Mouse (Mus musculus) forebrain, postnatal 0 days (tissue): ENCODE measurements around the gene Ddx25. TPM values are rescaled to one million over a fixed set of nuclear protein-coding genes. Genes with fewer than 3 reads are reported as not detected.

Source experiments
- ATAC-seq: fragments of 200-750 bp; cut with Nextera tagmentation; 2 replicates; pipeline ENCODE4 v1.8.0; 2017; ENCODE audit warnings: mild to moderate bottlenecking, moderate library complexity
- DNase-seq: peaks from one replicate; pipeline ENCODE4 v3.0.0-alpha.2; 2015
- H3K27ac ChIP-seq: fragments of 300-500 bp; sonication (generic); 2 replicates; pipeline ENCODE4 v1.5.1; 2014; ENCODE audit warnings: low read depth, mild to moderate bottlenecking, antibody characterized with exemption, low read length, moderate library complexity, mixed read lengths
- H3K27me3 ChIP-seq: fragments of 300-500 bp; sonication (generic); 2 replicates; pipeline ENCODE4 v1.6.1; 2014; ENCODE audit warnings: mild to moderate bottlenecking, low read length, mixed read lengths; ENCODE audit not compliant: insufficient read depth
- H3K36me3 ChIP-seq: fragments of 300-500 bp; sonication (generic); 2 replicates; pipeline ENCODE4 v1.6.1; 2014; ENCODE audit warnings: mild to moderate bottlenecking, moderate library complexity; ENCODE audit not compliant: insufficient read depth
- H3K4me1 ChIP-seq: fragments of 300-500 bp; sonication (generic); 2 replicates; pipeline ENCODE4 v1.6.1; 2014; ENCODE audit warnings: antibody characterized with exemption; ENCODE audit not compliant: insufficient read depth
- H3K4me2 ChIP-seq: fragments of 300-500 bp; sonication (generic); 2 replicates; pipeline ENCODE4 v1.6.1; 2014; ENCODE audit warnings: low read depth, mild to moderate bottlenecking, moderate library complexity
- H3K4me3 ChIP-seq: fragments of 300-500 bp; sonication (generic); 2 replicates; pipeline ENCODE4 v1.5.1; 2014; ENCODE audit warnings: low read depth, low read length, mixed read lengths
- H3K9ac ChIP-seq: fragments of 300-500 bp; sonication (generic); 2 replicates; pipeline ENCODE4 v1.6.1; 2014; ENCODE audit warnings: mild to moderate bottlenecking
- H3K9me3 ChIP-seq: fragments of 300-500 bp; sonication (generic); 2 replicates; pipeline ENCODE4 v1.6.1; 2016; ENCODE audit warnings: low read length
- CTCF ChIP-seq: sonication (generic); IDR thresholded peaks from 2 replicates; pipeline ENCODE4 v1.5.1; 2016; ENCODE audit warnings: antibody characterized with exemption, control low read depth, low read depth
- WGBS: fragments of 180-500 bp; shearing (Covaris S2); extraction: QIAGEN DNeasy Blood & Tissue Kit; methylation state at CpG from one replicate; pipeline ENCODE4 v1.1.7; 2014; 5-methylcytosine and 5-hydroxymethylcytosine counted together
- polyA plus RNA-seq: library from polyadenylated mRNA; unstranded; fragments of >200 nt; fragmentation: Nextera tagmentation; extraction: Ambion mirVana; gene quantifications from 2 replicates; pipeline ENCODE4 v1.2.1, GENCODE M21; 2015
- total RNA-seq: library from RNA; depleted of rRNA; stranded (reverse); fragments of >200 nt; gene quantifications from 2 replicates; pipeline ENCODE4 v1.2.3, GENCODE M21; 2014

Ddx25 gene
- total and polyA plus RNA-seq, 2 experiments from 2014 or later: 22.2 to 25.6 TPM

- H3K27me3 ChIP-seq: no peaks in the 10 kb centered on the region
- H3K9me3 ChIP-seq: no peaks in the 10 kb centered on the region
- H3K9ac ChIP-seq: no peak overlapping the region
- peak; percentile 84 for TF ChIP-seq CTCF
- DNase-seq (peak; percentile 91), ATAC-seq (peak; percentile 88)
- no peak overlapping the region for H3K4me3 ChIP-seq
- no peak overlapping the region for H3K4me2 ChIP-seq
- no peak overlapping the region for H3K27ac ChIP-seq
- no peaks in the 10 kb centered on the region for H3K4me1 ChIP-seq
- 8% methylated on average over 6 of the region's 6 CpGs for WGBS
- peaks cover 23% of the 10 kb centered on the region for H3K36me3 ChIP-seq
Observed at GRCm38 (mm10) chr9:35541488-35541887, 16.8 kb downstream of the Ddx25 start.

- Histone ChIP-seq H3K27ac (no peak overlapping the region), H3K9ac (no peak overlapping the region), H3K27me3 (no peaks in the 10 kb centered on the region), H3K9me3 (no peaks in the 10 kb centered on the region), H3K4me3 (no peak overlapping the region), H3K4me2 (no peak overlapping the region), H3K4me1 (no peaks in the 10 kb centered on the region), H3K36me3 (peaks cover 23% of the 10 kb centered on the region)
- DNase-seq (no peak), ATAC-seq (no peak)
- 86% methylated on average over 5 of the region's 5 CpGs for WGBS
- TF ChIP-seq CTCF: no peak
Observed at GRCm38 (mm10) chr9:35541024-35541423, 17.3 kb downstream of the Ddx25 start.

GRCm38 (mm10) chr9:35539001-35539750 is 19.2 kb downstream of the Ddx25 start:
- H3K36me3 ChIP-seq: peaks cover 8% of the 10 kb centered on the region
- WGBS: 69% methylated on average over 13 of the region's 13 CpGs

GRCm38 (mm10) chr9:35535876-35536275 is 22.5 kb downstream of the Ddx25 start:
- no peak for TF ChIP-seq CTCF
- no peak overlapping the region for H3K4me2 ChIP-seq
- ATAC-seq: no peak
- WGBS: 80% methylated on average over 4 of the region's 4 CpGs
- no peaks in the 10 kb centered on the region for H3K9me3 ChIP-seq
- H3K4me1 ChIP-seq: no peaks in the 10 kb centered on the region
- no peak overlapping the region for H3K4me3 ChIP-seq
- H3K36me3 ChIP-seq: no peaks in the 10 kb centered on the region
- H3K27me3 ChIP-seq: no peaks in the 10 kb centered on the region
- H3K27ac ChIP-seq: no peak overlapping the region
- H3K9ac ChIP-seq: no peak overlapping the region
- DNase-seq: no peak

More at GRCm38 (mm10) chr9:35539001-35539750, 19.2 kb downstream of the Ddx25 start:
- Histone ChIP-seq H3K9ac (no peak overlapping the region), H3K27ac (no peak overlapping the region), H3K4me3 (no peak overlapping the region), H3K9me3 (no peaks in the 10 kb centered on the region), H3K4me1 (no peaks in the 10 kb centered on the region), H3K4me2 (no peak overlapping the region), H3K27me3 (no peaks in the 10 kb centered on the region)
- ATAC-seq (no peak), DNase-seq (peak; percentile 11)
- TF ChIP-seq CTCF: no peak

- no peaks in the 10 kb centered on the region for H3K36me3 ChIP-seq
- H3K4me2 ChIP-seq: no peak overlapping the region
- WGBS: 7% methylated on average over 2 of the region's 2 CpGs
- H3K9me3 ChIP-seq: no peaks in the 10 kb centered on the region
- TF ChIP-seq CTCF: peak; percentile 91
- no peak overlapping the region for H3K27ac ChIP-seq
- ATAC-seq (peak; percentile 93), DNase-seq (peak; percentile 85)
- H3K4me3 ChIP-seq: no peak overlapping the region
- H3K9ac ChIP-seq: no peak overlapping the region
- no peaks in the 10 kb centered on the region for H3K4me1 ChIP-seq
- no peaks in the 10 kb centered on the region for H3K27me3 ChIP-seq
Observed at GRCm38 (mm10) chr9:35535110-35535509, 23.2 kb downstream of the Ddx25 start.

- Histone ChIP-seq H3K36me3 (no peaks in the 10 kb centered on the region), H3K4me1 (no peaks in the 10 kb centered on the region), H3K4me3 (no peak overlapping the region), H3K4me2 (no peak overlapping the region), H3K9me3 (no peaks in the 10 kb centered on the region), H3K9ac (no peak overlapping the region), H3K27me3 (no peaks in the 10 kb centered on the region), H3K27ac (no peak overlapping the region)
- no peak for DNase-seq
- WGBS: 73% methylated on average over 9 of the region's 9 CpGs
- no peak for ATAC-seq
- no peak for TF ChIP-seq CTCF
Observed at GRCm38 (mm10) chr9:35533266-35533665, 25.1 kb downstream of the Ddx25 start.

- H3K27ac ChIP-seq: no peak overlapping the region
- H3K9me3 ChIP-seq: no peaks in the 10 kb centered on the region
- ATAC-seq (no peak), DNase-seq (no peak)
- no peaks in the 10 kb centered on the region for H3K27me3 ChIP-seq
- no peaks in the 10 kb centered on the region for H3K36me3 ChIP-seq
- H3K9ac ChIP-seq: no peak overlapping the region
- TF ChIP-seq CTCF: no peak
- no peaks in the 10 kb centered on the region for H3K4me1 ChIP-seq
- no peak overlapping the region for H3K4me3 ChIP-seq
- 9% methylated on average over 1 of the region's 1 CpGs for WGBS
- no peak overlapping the region for H3K4me2 ChIP-seq
Observed at GRCm38 (mm10) chr9:35529796-35530195, 28.5 kb downstream of the Ddx25 start.
